Mouse (Mus musculus) kidney, embryonic 15.5 days (tissue): Measurements from ENCODE around the gene Sgpp1. TPM values are rescaled to one million over a fixed set of nuclear protein-coding genes. Genes with fewer than 3 reads are reported as not detected.

Experiments used
- polyA plus RNA-seq: library from polyadenylated mRNA; unstranded; fragments of >200 nt; fragmentation: Nextera tagmentation; extraction: Ambion mirVana; gene quantifications from 2 replicates; pipeline ENCODE4 v1.2.1, GENCODE M21; 2015

The Sgpp1 gene
- polyA plus RNA-seq, 1 experiment from 2014 or later, result 14.3 TPM

Other genes with a start within 250 kb of the Sgpp1 start
- 12.4 and 13.6 TPM in 2 replicates for gene Ppp2r5e, start 139.5 kb downstream of the Sgpp1 start, polyA plus RNA-seq
- 13.2 and 15.4 TPM in 2 replicates for gene Wdr89, start 66.2 kb downstream of the Sgpp1 start, polyA plus RNA-seq
- gene Syne2, start 82.4 kb upstream of the Sgpp1 start, polyA plus RNA-seq, result 60.2 and 60.9 TPM in 2 replicates